In genomic region chr8:111464526-111464925, GRCm38 (mm10) we compare ENCODE assay signal across 15 mouse cellular contexts. TPM values are rescaled to one million over a fixed set of nuclear protein-coding genes. Genes with fewer than 3 reads are reported as not detected.
A peak's percentile ranks its signal among the peaks of the same experiment; 100 is the strongest.
DNase-seq lines count a peak whose midpoint lies in the region; ATAC-seq and TF ChIP-seq lines count a peak whose summit lies in the region.
"Had no signal": no experiment of that assay in that cellular context is flagged by ENCODE, and none has a peak within 500 bp of the region (broad histone marks: within the 10 kb centered on the region; RNA-seq: fewer than 3 reads in every experiment).

No protein-coding gene starts in this region.

- no peak for TF ChIP-seq POLR2A in limb, embryonic 14.5 days (IDR thresholded peaks at IDR 0.05; ENCODE audit: borderline replicate concordance, extremely low read depth, insufficient read depth, insufficient read length)

- 45% methylated on average over 4 of the region's 4 CpGs for WGBS in limb, embryonic 14.5 days
- 80% methylated on average over 4 of the region's 4 CpGs for WGBS in limb, embryonic 10.5 days
- WGBS in midbrain, embryonic 11.5 days = 85% methylated on average over 4 of the region's 4 CpGs

- peaks cover 41% of the 10 kb centered on the region for H3K36me3 ChIP-seq in limb, embryonic 14.5 days (ENCODE audit: control insufficient read depth, insufficient read depth, low read length)
- H3K36me3 ChIP-seq in limb, embryonic 10.5 days = peaks cover 34% of the 10 kb centered on the region
- H3K36me3 ChIP-seq in midbrain, embryonic 11.5 days (ENCODE audit: control insufficient read depth, insufficient read depth, low read length) = no peaks in the 10 kb centered on the region; the same call in 1 of the 2 replicates

- intact Hi-C loops in left cerebral cortex, postnatal 25 days (cut with DNase I) = no loop called here

- no peak overlapping the region for H3K9ac ChIP-seq in limb, embryonic 14.5 days (ENCODE audit: low read depth, low read length, severe bottlenecking)
- H3K9ac ChIP-seq in midbrain, embryonic 11.5 days (ENCODE audit: low read length) = no peak overlapping the region
- H3K9ac ChIP-seq: liver, embryonic 15.5 days had no signal

- peak; percentile 35 for DNase-seq in adrenal gland, adult 8-10 months
- DNase-seq in adrenal gland, adult 18-20 months (ENCODE audit: low spot score in 2 of 2) = no peak
- DNase-seq in limb, embryonic 14.5 days (ENCODE audit: low spot score) = peak; percentile 17
- no peak for DNase-seq in limb, embryonic 10.5 days (ENCODE audit: low spot score)
- DNase-seq in gastrocnemius, postnatal 25 days = peak; percentile 28
- DNase-seq in left cerebral cortex, postnatal 25 days (ENCODE audit: low spot score in 2 of 2) = no peak
- no peak for DNase-seq in kidney, adult 18-20 months
- DNase-seq in midbrain, embryonic 11.5 days (ENCODE audit: low spot score, missing footprints) = no peak
- DNase-seq: cerebellum, postnatal 14 days; kidney, adult 8-10 months; kidney, postnatal 36 days; left cerebral cortex, postnatal 4 days; lung, postnatal 14 days had no signal

- no peak overlapping the region for H3K27ac ChIP-seq in limb, embryonic 14.5 days (replicated peaks; ENCODE audit: low read depth, low read length)
- no peak overlapping the region for H3K27ac ChIP-seq in limb, embryonic 10.5 days
- no peak overlapping the region for H3K27ac ChIP-seq in midbrain, embryonic 11.5 days (ENCODE audit: low read depth, low read length)
- H3K27ac ChIP-seq: forebrain, embryonic 10.5 days; liver, embryonic 15.5 days had no signal

- H3K4me1 ChIP-seq in limb, embryonic 14.5 days (ENCODE audit: control insufficient read depth, insufficient read depth, low read length) = peaks cover 10% of the 10 kb centered on the region
- no peaks in the 10 kb centered on the region for H3K4me1 ChIP-seq in limb, embryonic 10.5 days
- no peaks in the 10 kb centered on the region for H3K4me1 ChIP-seq in midbrain, embryonic 11.5 days (ENCODE audit: control insufficient read depth, insufficient read depth, low read length)
- H3K4me1 ChIP-seq: liver, embryonic 15.5 days had no signal

- H3K4me2 ChIP-seq in limb, embryonic 14.5 days (replicated peaks; ENCODE audit: low read depth, low read length, severe bottlenecking) = no peak overlapping the region
- H3K4me2 ChIP-seq in midbrain, embryonic 11.5 days = no peak overlapping the region
- H3K4me2 ChIP-seq: liver, embryonic 15.5 days had no signal

- H3K27me3 ChIP-seq in limb, embryonic 14.5 days (ENCODE audit: control insufficient read depth, insufficient read depth, low read length) = no peaks in the 10 kb centered on the region
- no peaks in the 10 kb centered on the region for H3K27me3 ChIP-seq in limb, embryonic 10.5 days (ENCODE audit: low read depth, poor library complexity, severe bottlenecking)
- no peaks in the 10 kb centered on the region for H3K27me3 ChIP-seq in midbrain, embryonic 11.5 days (ENCODE audit: control insufficient read depth, insufficient read depth, low read length)
- H3K27me3 ChIP-seq: liver, embryonic 15.5 days had no signal

- no peaks in the 10 kb centered on the region for H3K9me3 ChIP-seq in limb, embryonic 14.5 days (ENCODE audit: control insufficient read depth, low read length)
- no peaks in the 10 kb centered on the region for H3K9me3 ChIP-seq in limb, embryonic 10.5 days (replicated peaks)
- H3K9me3 ChIP-seq in midbrain, embryonic 11.5 days (ENCODE audit: control insufficient read depth, low read length) = no peaks in the 10 kb centered on the region
- H3K9me3 ChIP-seq: forebrain, embryonic 10.5 days; liver, embryonic 15.5 days had no signal

- H3K4me3 ChIP-seq in limb, embryonic 14.5 days (replicated peaks; ENCODE audit: low read length) = no peak overlapping the region
- H3K4me3 ChIP-seq in limb, embryonic 10.5 days = no peak overlapping the region
- H3K4me3 ChIP-seq in midbrain, embryonic 11.5 days (ENCODE audit: low read depth, low read length) = no peak overlapping the region
- H3K4me3 ChIP-seq: forebrain, embryonic 10.5 days; liver, embryonic 15.5 days had no signal

- no peak for ATAC-seq in limb, embryonic 14.5 days (ENCODE audit: low FRiP score, low read depth)
- no peak for ATAC-seq in midbrain, embryonic 11.5 days (ENCODE audit: low FRiP score)

RNA-seq across cellular contexts. Expression of gene Wdr59, which starts 57.4 kb away (rescaled TPM):
- 10 to 100 TPM; 13.4 to 15.9 (median 14.9) TPM for total RNA-seq in adrenal gland, adult 8-10 months (2022)
- total RNA-seq in adrenal gland, adult 18-20 months (2021) = 10 to 100 TPM in 1 of 2 experiments, 1 to 10 TPM in 1; 9.2 to 10.3 TPM
- 11.5 and 13.3 TPM in 2 replicates for polyA plus RNA-seq in limb, embryonic 14.5 days (2012; rRNA removed)
- 6.0 and 6.1 TPM in 2 replicates for polyA plus RNA-seq in limb, embryonic 14.5 days (2014; fragmentation: Nextera tagmentation; extraction: Ambion mirVana)
- polyA plus RNA-seq in limb, embryonic 10.5 days (2016; fragmentation: Nextera tagmentation; extraction: Ambion mirVana) = 5.7 and 6.4 TPM in 2 replicates
- 1 to 10 TPM; 6.5 to 8.5 TPM for total RNA-seq in gastrocnemius, postnatal 25 days (2021)
- total RNA-seq in left cerebral cortex, postnatal 25 days (2021) = 10 to 100 TPM; 18.4 to 18.7 TPM
- polyA plus RNA-seq in midbrain, embryonic 11.5 days (2014; fragmentation: Nextera tagmentation; extraction: Ambion mirVana) = 2.9 TPM in 2 replicates

Comparison
In these comparisons a context has a peak if more than half of its experiments do, and no peak if none do; other contexts are left out.
1. DNase-seq: peak in adrenal gland, adult 8-10 months (single experiment), limb, embryonic 14.5 days (single experiment) and gastrocnemius, postnatal 25 days (single experiment); none in adrenal gland, adult 18-20 months (0 of 2), limb, embryonic 10.5 days (single experiment), left cerebral cortex, postnatal 25 days (0 of 2), kidney, adult 18-20 months (single experiment) and midbrain, embryonic 11.5 days (single experiment).